Mouse (Mus musculus) myocyte (in vitro differentiated cells): ENCODE data around the gene Sh3d19. TPM values are rescaled to one million over a fixed set of nuclear protein-coding genes. Genes with fewer than 3 reads are reported as not detected.

ENCODE experiments used
- H3K27me3 ChIP-seq: one replicate; pipeline ENCODE4 v1.6.1; 2011; ENCODE audit not compliant: control insufficient read depth, insufficient read depth, insufficient read length
- H3K36me3 ChIP-seq: one replicate; pipeline ENCODE4 v1.6.1; 2011; ENCODE audit not compliant: control insufficient read depth, insufficient read depth
- H3K4me2 ChIP-seq: one replicate; pipeline ENCODE4 v1.6.1; 2011; ENCODE audit warnings: low read depth, control low read depth
- H3K4me3 ChIP-seq: one replicate; pipeline ENCODE4 v1.5.1; 2011; ENCODE audit warnings: mild to moderate bottlenecking, control low read depth, moderate library complexity
- H3K79me2 ChIP-seq: one replicate; pipeline ENCODE4 v1.6.1; 2011; ENCODE audit not compliant: control insufficient read depth, insufficient read depth
- H3ac ChIP-seq: one replicate; pipeline ENCODE4 v1.6.1; 2011; ENCODE audit not compliant: control insufficient read depth, insufficient read length
- CEBPB ChIP-seq: IDR thresholded peaks from 2 replicates; pipeline ENCODE4 v1.6.1; 2011; ENCODE audit warnings: mild to moderate bottlenecking, moderate library complexity; ENCODE audit not compliant: poor library complexity, insufficient read depth, severe bottlenecking
- E2F4 ChIP-seq: IDR thresholded peaks from one replicate; pipeline ENCODE4 v1.6.1; 2011; ENCODE audit warnings: mild to moderate bottlenecking, control low read depth, moderate library complexity; ENCODE audit not compliant: insufficient read depth
- MAX ChIP-seq: IDR thresholded peaks from one replicate; pipeline ENCODE4 v1.6.1; 2011; ENCODE audit warnings: low read depth, mild to moderate bottlenecking, control low read depth
- MYOD1 ChIP-seq, 3 experiments: IDR thresholded peaks; one replicate each; pipeline ENCODE4 v1.6.1; 2011; ENCODE audit warnings: control low read depth in 2 of 3, low read depth in 2 of 3, mild to moderate bottlenecking in 2 of 3, moderate library complexity in 1 of 3; ENCODE audit not compliant: insufficient read length in 2 of 3, control insufficient read depth in 1 of 3
- MYOG ChIP-seq, 3 experiments: IDR thresholded peaks; one replicate each; pipeline ENCODE4 v1.6.1; 2011; ENCODE audit warnings: control low read depth in 2 of 3, low read depth in 2 of 3, mild to moderate bottlenecking in 2 of 3; ENCODE audit not compliant: insufficient read length in 2 of 3, control insufficient read depth in 1 of 3, insufficient read depth in 1 of 3
- POLR2A ChIP-seq: IDR thresholded peaks from one replicate; pipeline ENCODE4 v1.6.1; 2011; ENCODE audit warnings: low read depth, mild to moderate bottlenecking, control low read depth, moderate library complexity; ENCODE audit not compliant: insufficient read length
- POLR2AphosphoS2 ChIP-seq: IDR thresholded peaks from one replicate; pipeline ENCODE4 v1.6.1; 2011; ENCODE audit warnings: low read depth, control low read depth; ENCODE audit not compliant: insufficient read length
- REST ChIP-seq: IDR thresholded peaks from one replicate; pipeline ENCODE4 v1.6.1; 2011; ENCODE audit warnings: mild to moderate bottlenecking, control low read depth, moderate library complexity; ENCODE audit not compliant: insufficient read depth, insufficient read length
- SRF ChIP-seq: IDR thresholded peaks from one replicate; pipeline ENCODE4 v1.6.1; 2011; ENCODE audit warnings: low read depth; ENCODE audit not compliant: control insufficient read depth, insufficient read length
- TCF12 ChIP-seq: IDR thresholded peaks from one replicate; pipeline ENCODE4 v1.6.1; 2011; ENCODE audit warnings: mild to moderate bottlenecking, control low read depth; ENCODE audit not compliant: poor library complexity, insufficient read depth, severe bottlenecking
- TCF3 ChIP-seq: IDR thresholded peaks from one replicate; pipeline ENCODE4 v1.6.1; 2011; ENCODE audit warnings: low read depth, control low read depth; ENCODE audit not compliant: insufficient read length
- USF1 ChIP-seq: IDR thresholded peaks from one replicate; pipeline ENCODE4 v1.6.1; 2011; ENCODE audit warnings: low read depth, mild to moderate bottlenecking, control low read depth, moderate library complexity
- polyA plus RNA-seq: library from polyadenylated mRNA; unstranded; fragments of >200 nt; fragmentation: generic; extraction: Trizol; gene quantifications from one replicate; pipeline ENCODE4 v1.2.1, GENCODE M21; 2012; ENCODE audit warnings: missing spikeins

Sh3d19 gene
- polyA plus RNA-seq, 1 experiment: 7.0 TPM

GRCm38 (mm10) chr3:86040286-86041201, 69.6 kb downstream of the Sh3d19 start:
- no peaks in the 10 kb centered on the region for H3K36me3 ChIP-seq
- peak overlapping the region; percentile 75 for H3K4me2 ChIP-seq
- no peaks in the 10 kb centered on the region for H3K27me3 ChIP-seq
- no peak overlapping the region for H3K4me3 ChIP-seq
- TF ChIP-seq MAX (no peak), E2F4 (no peak), POLR2AphosphoS2 (no peak), MYOD1 (IDR thresholded peaks at IDR 0.05; ENCODE audit: control insufficient read depth in 1 of 3, insufficient read length in 2 of 3, low read depth in 2 of 3) (peak in 2 of 3 experiments; percentile 9 to 31), POLR2A (no peak), SRF (no peak), TCF12 (no peak)
- no peak overlapping the region for H3ac ChIP-seq
- H3K79me2 ChIP-seq: no peaks in the 10 kb centered on the region

- Histone ChIP-seq H3K79me2 (no peaks in the 10 kb centered on the region), H3K4me2 (no peak overlapping the region), H3ac (no peak overlapping the region), H3K4me3 (no peak overlapping the region), H3K27me3 (no peaks in the 10 kb centered on the region), H3K36me3 (peaks cover 4% of the 10 kb centered on the region)
- no peak for TF ChIP-seq MYOD1 (IDR thresholded peaks at IDR 0.05; ENCODE audit: control insufficient read depth in 1 of 3, insufficient read length in 2 of 3, low read depth in 2 of 3)
Observed at GRCm38 (mm10) chr3:86047686-86048408, 76.9 kb downstream of the Sh3d19 start.

GRCm38 (mm10) chr3:86049041-86049440, 78.1 kb downstream of the Sh3d19 start:
- H3K27me3 ChIP-seq: no peaks in the 10 kb centered on the region
- H3ac ChIP-seq: no peak overlapping the region
- no peak overlapping the region for H3K4me2 ChIP-seq
- no peak overlapping the region for H3K4me3 ChIP-seq
- H3K36me3 ChIP-seq: peaks cover 4% of the 10 kb centered on the region
- H3K79me2 ChIP-seq: no peaks in the 10 kb centered on the region
- TF ChIP-seq POLR2A (no peak), MYOG (IDR thresholded peaks at IDR 0.05; ENCODE audit: control insufficient read depth in 1 of 3, insufficient read depth in 1 of 3, insufficient read length in 2 of 3, low read depth in 2 of 3) (no peak), E2F4 (no peak)

- Histone ChIP-seq H3K36me3 (no peaks in the 10 kb centered on the region), H3K27me3 (no peaks in the 10 kb centered on the region), H3K4me3 (no peak overlapping the region), H3K4me2 (peak overlapping the region; percentile 10), H3K79me2 (no peaks in the 10 kb centered on the region), H3ac (no peak overlapping the region)
- TF ChIP-seq TCF12 (no peak), TCF3 (no peak), USF1 (no peak), E2F4 (no peak), POLR2A (no peak), POLR2AphosphoS2 (no peak), CEBPB (no peak), SRF (no peak), MYOG (IDR thresholded peaks at IDR 0.05; ENCODE audit: control insufficient read depth in 1 of 3, insufficient read depth in 1 of 3, insufficient read length in 2 of 3, low read depth in 2 of 3) (no peak), REST (no peak), MAX (no peak), MYOD1 (IDR thresholded peaks at IDR 0.05; ENCODE audit: control insufficient read depth in 1 of 3, insufficient read length in 2 of 3, low read depth in 2 of 3) (no peak)
Observed at GRCm38 (mm10) chr3:86056678-86057077, 85.8 kb downstream of the Sh3d19 start.

GRCm38 (mm10) chr3:86057436-86058095, 86.7 kb downstream of the Sh3d19 start:
- Histone ChIP-seq H3K4me2 (no peak overlapping the region), H3K4me3 (no peak overlapping the region), H3K79me2 (no peaks in the 10 kb centered on the region), H3K36me3 (no peaks in the 10 kb centered on the region), H3K27me3 (no peaks in the 10 kb centered on the region), H3ac (no peak overlapping the region)
- TF ChIP-seq E2F4 (no peak), TCF3 (no peak), MYOG (IDR thresholded peaks at IDR 0.05; ENCODE audit: control insufficient read depth in 1 of 3, insufficient read depth in 1 of 3, insufficient read length in 2 of 3, low read depth in 2 of 3) (no peak), MYOD1 (IDR thresholded peaks at IDR 0.05; ENCODE audit: control insufficient read depth in 1 of 3, insufficient read length in 2 of 3, low read depth in 2 of 3) (no peak), CEBPB (no peak), TCF12 (no peak), POLR2AphosphoS2 (no peak), SRF (no peak), USF1 (no peak), POLR2A (no peak), REST (no peak), MAX (no peak)
